Comparison of ENCODE assay signal across 7 mouse cellular contexts in genomic region chr2:136713299-136713758, GRCm38 (mm10). TPM values are rescaled to one million over a fixed set of nuclear protein-coding genes. Genes with fewer than 3 reads are reported as not detected.
A peak's percentile ranks its signal among the peaks of the same experiment; 100 is the strongest.
DNase-seq lines count a peak whose midpoint lies in the region; ATAC-seq and TF ChIP-seq lines count a peak whose summit lies in the region.

Snap25 (plus strand) TSS chr2:136713453.

- intact Hi-C loops in gastrocnemius, postnatal 36 days (cut with DNase I) = loop anchor here (10.0 kb wide), 1 partner anchor 229 kb away; no protein-coding TSS in a partner anchor

- peak; percentile 89 for DNase-seq in R1 (ENCODE audit: low read depth, low spot score)
- peak; percentile 40 to 51 for DNase-seq in adrenal gland, postnatal 36 days
- peak; percentile 82 for DNase-seq in layer of hippocampus, adult 11-12 months (ENCODE audit: low spot score)
- peak; percentile 84 for DNase-seq in midbrain, embryonic 10.5 days (ENCODE audit: low spot score)
- DNase-seq in stomach, postnatal 0 days (ENCODE audit: low spot score) = peak; percentile 61
- no peak for DNase-seq in gastrocnemius, postnatal 36 days

- peak; percentile 62 for ATAC-seq in embryonic facial prominence, embryonic 15.5 days (ENCODE audit: insufficient number of reproducible peaks, low FRiP score, low TSS enrichment, low read depth)
- peak; percentile 60 for ATAC-seq in stomach, postnatal 0 days (ENCODE audit: low FRiP score, low TSS enrichment)

- WGBS in embryonic facial prominence, embryonic 15.5 days = under 1% methylated on average over 20 of the region's 20 CpGs
- WGBS in midbrain, embryonic 10.5 days = under 1% methylated on average over 20 of the region's 20 CpGs
- 1% methylated on average over 20 of the region's 20 CpGs for WGBS in stomach, postnatal 0 days

- H3K36me3 ChIP-seq in embryonic facial prominence, embryonic 15.5 days = no peaks in the 10 kb centered on the region
- no peaks in the 10 kb centered on the region for H3K36me3 ChIP-seq in midbrain, embryonic 10.5 days
- no peaks in the 10 kb centered on the region for H3K36me3 ChIP-seq in stomach, postnatal 0 days (ENCODE audit: control insufficient read depth, insufficient read depth, low read length)

- TF ChIP-seq CTCF in stomach, postnatal 0 days (IDR thresholded peaks at IDR 0.05; ENCODE audit: low read depth) = no peak

- peak within 1 kb of the TSS; percentile 47 for H3K4me2 ChIP-seq in embryonic facial prominence, embryonic 15.5 days (replicated peaks)
- H3K4me2 ChIP-seq in stomach, postnatal 0 days (replicated peaks; ENCODE audit: low read depth) = peak within 1 kb of the TSS; percentile 25

- no peak for TF ChIP-seq EP300 in stomach, postnatal 0 days (optimal IDR thresholded peaks at IDR 0.05)

- no peak within 1 kb of the TSS for H3K27ac ChIP-seq in embryonic facial prominence, embryonic 15.5 days (replicated peaks)
- H3K27ac ChIP-seq in midbrain, embryonic 10.5 days (replicated peaks) = peak within 1 kb of the TSS; percentile 76
- H3K27ac ChIP-seq in stomach, postnatal 0 days (replicated peaks) = no peak within 1 kb of the TSS

- H3K9me3 ChIP-seq in embryonic facial prominence, embryonic 15.5 days (replicated peaks) = no peaks in the 10 kb centered on the region
- H3K9me3 ChIP-seq in midbrain, embryonic 10.5 days (replicated peaks) = no peaks in the 10 kb centered on the region
- H3K9me3 ChIP-seq in stomach, postnatal 0 days (ENCODE audit: control insufficient read depth, low read length) = no peaks in the 10 kb centered on the region

- no peak within 1 kb of the TSS for H3K9ac ChIP-seq in embryonic facial prominence, embryonic 15.5 days
- no peak within 1 kb of the TSS for H3K9ac ChIP-seq in stomach, postnatal 0 days (ENCODE audit: low read length)

- H3K4me1 ChIP-seq in embryonic facial prominence, embryonic 15.5 days = peaks cover 11% of the 10 kb centered on the region
- peaks cover 26% of the 10 kb centered on the region for H3K4me1 ChIP-seq in midbrain, embryonic 10.5 days
- H3K4me1 ChIP-seq in stomach, postnatal 0 days (replicated peaks; ENCODE audit: control insufficient read depth, insufficient read depth) = no peaks in the 10 kb centered on the region

- H3K27me3 ChIP-seq in embryonic facial prominence, embryonic 15.5 days = peaks cover 13% of the 10 kb centered on the region
- no peaks in the 10 kb centered on the region for H3K27me3 ChIP-seq in midbrain, embryonic 10.5 days (ENCODE audit: low read depth, poor library complexity, severe bottlenecking)
- no peaks in the 10 kb centered on the region for H3K27me3 ChIP-seq in stomach, postnatal 0 days (ENCODE audit: control insufficient read depth, insufficient read depth, low read length)

- H3K4me3 ChIP-seq in embryonic facial prominence, embryonic 15.5 days (replicated peaks) = peak within 1 kb of the TSS; percentile 31
- H3K4me3 ChIP-seq in midbrain, embryonic 10.5 days = peak within 1 kb of the TSS; percentile 71
- H3K4me3 ChIP-seq in stomach, postnatal 0 days (ENCODE audit: low read depth, low read length) = no peak within 1 kb of the TSS

RNA-seq across cellular contexts. Expression of gene Snap25, which starts in this region (rescaled TPM):
- total RNA-seq in adrenal gland, postnatal 36 days (2021) = 10 to 100 TPM; 28.9 to 31.8 TPM
- 5.1 and 7.5 TPM in 2 replicates for polyA plus RNA-seq in embryonic facial prominence, embryonic 15.5 days (2015; fragmentation: Nextera tagmentation; extraction: Ambion mirVana)
- polyA plus RNA-seq in midbrain, embryonic 10.5 days (2016; fragmentation: Nextera tagmentation; extraction: Ambion mirVana) = 12.5 and 21.3 TPM in 2 replicates
- polyA plus RNA-seq in stomach, postnatal 0 days (2015; fragmentation: Nextera tagmentation; extraction: Ambion mirVana) = 8.5 and 10.8 TPM in 2 replicates
- total RNA-seq in gastrocnemius, postnatal 36 days (2021) = not detected

Comparison
In these comparisons a context has a peak if more than half of its experiments do, and no peak if none do; other contexts are left out.
1. RNA of gene Snap25 (total RNA-seq): 28.9 to 31.8 TPM in adrenal gland, postnatal 36 days; not detected in gastrocnemius, postnatal 36 days; every median in the first group is over 10 times any median in the second.
2. DNase-seq: peak in R1 (single experiment), adrenal gland, postnatal 36 days (2 of 2), layer of hippocampus, adult 11-12 months (single experiment), midbrain, embryonic 10.5 days (single experiment) and stomach, postnatal 0 days (single experiment); none in gastrocnemius, postnatal 36 days (0 of 2).